Mouse (Mus musculus) thymus, postnatal 4 days (tissue): ENCODE measurements around the gene Ell.

Experiments
- DNase-seq: peaks from one replicate; pipeline ENCODE4 v3.0.0; 2021

Gene Ell

GRCm38 (mm10) chr8:70600473-70601270, 61.4 kb downstream of the Ell start:
- DNase-seq, result no peak

DNA sequence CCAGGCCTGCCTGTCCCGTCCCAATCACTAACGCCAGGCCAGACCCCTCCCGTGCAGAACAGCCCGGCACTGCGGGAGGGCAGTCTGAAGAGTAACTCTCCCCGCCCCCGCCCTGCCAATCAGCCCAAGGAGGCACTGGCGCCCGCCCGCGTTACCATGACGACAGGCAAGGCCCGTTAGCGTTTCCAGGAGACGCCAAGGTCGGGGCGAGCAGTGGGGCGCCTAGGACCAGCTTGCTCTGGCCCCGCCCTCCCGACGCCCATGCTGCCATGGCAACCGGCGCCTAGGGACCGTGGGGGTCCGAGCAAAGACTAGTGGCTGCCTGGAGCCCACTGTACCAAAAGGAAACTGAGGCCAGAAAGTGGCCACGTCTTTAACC, 62.0 kb downstream of the Ell start:
- DNase-seq, result peak; percentile 83

GRCm38 (mm10) chr8:70602139-70602811, 63.0 kb downstream of the Ell start:
- DNase-seq, result no peak

DNA sequence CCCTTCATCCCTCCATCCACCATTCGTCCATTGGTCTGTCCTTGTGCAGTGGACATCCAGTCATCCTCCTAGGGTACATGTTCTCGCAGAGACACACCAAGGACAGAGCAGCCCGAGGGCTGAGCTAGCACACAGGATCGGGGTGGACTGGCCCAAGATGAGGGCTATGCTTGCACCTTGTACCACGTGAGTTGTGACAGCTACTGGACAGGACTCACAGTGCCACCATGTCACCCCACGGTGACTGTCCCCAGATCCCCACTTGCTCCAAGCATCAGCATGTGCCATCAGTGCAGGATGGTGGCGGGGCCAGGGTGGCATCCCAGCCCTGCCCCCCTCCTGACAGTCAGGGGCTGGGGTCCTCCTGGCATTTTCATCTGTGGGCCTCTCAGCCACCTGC, 65.3 kb downstream of the Ell start:
- no peak for DNase-seq

- DNase-seq, result peak; percentile 27
These were observed 66.9 kb downstream of the Ell start for GRCm38 (mm10) chr8:70605871-70606779.

GRCm38 (mm10) chr8:70606780-70607602, 67.7 kb downstream of the Ell start:
- peak; percentile 31 for DNase-seq

DNA sequence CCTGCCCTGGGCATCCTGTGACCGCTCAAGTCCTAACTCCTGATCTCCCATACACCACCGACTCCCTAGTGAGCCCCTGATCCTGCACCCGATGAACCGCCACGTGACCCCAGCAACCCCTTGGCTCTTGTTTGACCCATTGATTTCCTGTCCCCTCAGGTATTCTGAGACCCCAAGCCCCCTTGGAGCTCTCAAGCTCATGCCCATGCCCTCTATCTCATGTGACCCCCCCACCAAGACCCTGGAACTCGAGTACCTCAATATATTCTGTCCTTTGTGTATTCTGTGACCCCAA, 68.3 kb downstream of the Ell start:
- no peak for DNase-seq

DNA sequence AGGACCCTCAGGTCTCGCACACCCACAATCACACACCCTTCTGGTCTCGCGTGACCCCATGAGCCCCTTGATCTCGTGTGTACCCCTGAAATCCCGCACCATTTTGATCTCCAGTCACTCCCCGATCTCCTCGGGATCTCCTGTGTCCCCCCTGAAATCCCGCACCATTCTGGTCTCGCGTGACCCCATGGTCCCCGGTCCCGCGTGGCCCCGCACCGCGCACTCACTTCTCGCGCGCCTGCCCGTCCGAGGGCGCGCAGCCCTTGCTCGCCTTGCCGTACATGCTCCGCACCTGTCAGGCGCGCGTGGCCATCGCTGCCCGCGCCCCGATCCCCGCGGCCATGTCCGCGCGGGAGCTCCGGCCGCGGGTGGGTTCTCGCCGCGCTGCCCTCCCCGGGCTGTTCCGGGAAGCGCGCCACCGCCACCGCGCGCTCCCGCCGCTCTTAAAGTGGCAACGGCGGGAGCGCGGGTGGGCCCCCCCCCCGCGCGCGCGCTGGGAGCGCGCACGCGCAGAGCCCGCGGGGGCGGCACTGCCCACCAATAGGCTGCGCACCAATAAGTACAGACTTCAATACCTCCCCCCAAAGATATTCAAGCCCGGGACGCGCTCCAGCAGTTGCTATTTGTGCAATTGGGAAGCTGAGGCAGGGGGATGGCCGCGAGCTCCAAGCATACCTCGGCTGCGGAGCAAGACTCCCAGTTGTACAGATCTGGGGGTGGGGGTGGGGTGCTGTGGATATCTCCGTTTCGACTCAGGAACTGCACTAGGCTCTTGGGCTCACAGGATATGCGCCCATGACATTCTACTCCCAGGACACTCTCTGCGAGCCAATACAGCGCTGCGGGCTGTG, 68.9 kb downstream of the Ell start:
- peak; percentile 78 for DNase-seq

DNA sequence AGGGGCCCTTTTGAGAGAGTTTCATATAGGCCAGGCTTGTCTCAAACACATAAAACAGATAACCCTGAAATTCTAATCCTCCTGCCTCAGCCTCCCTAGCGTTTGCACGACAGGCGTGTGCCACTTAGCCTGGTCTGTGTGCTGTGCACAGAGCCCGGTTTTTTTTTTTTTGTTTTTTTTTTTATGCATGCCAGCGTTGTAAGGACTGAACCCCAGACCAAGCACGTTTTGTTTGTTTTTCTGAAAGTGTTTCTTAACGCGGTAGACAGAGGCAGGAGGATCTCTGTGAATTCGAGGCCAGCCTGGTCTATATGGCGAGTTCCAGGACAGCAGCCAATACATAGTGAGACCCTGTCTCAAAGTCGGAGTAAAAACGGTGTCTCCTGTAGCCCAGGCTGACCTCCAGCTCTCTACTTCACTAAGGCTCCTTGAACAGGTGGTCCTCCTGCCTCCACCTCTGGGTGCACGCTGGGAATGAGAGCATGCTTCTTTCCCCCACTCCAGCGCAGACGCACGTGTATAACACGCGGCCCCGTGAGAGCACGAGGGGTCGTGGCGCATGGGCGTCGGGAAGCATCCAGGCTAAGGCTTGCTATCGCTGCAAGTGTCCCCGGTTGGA, 69.6 kb downstream of the Ell start, which contains the start of gene Ssbp4:
Gene Ssbp4, minus strand, starts transcription at position 124 of the 619 bp plus-strand sequence.
- DNase-seq, result no peak

DNA sequence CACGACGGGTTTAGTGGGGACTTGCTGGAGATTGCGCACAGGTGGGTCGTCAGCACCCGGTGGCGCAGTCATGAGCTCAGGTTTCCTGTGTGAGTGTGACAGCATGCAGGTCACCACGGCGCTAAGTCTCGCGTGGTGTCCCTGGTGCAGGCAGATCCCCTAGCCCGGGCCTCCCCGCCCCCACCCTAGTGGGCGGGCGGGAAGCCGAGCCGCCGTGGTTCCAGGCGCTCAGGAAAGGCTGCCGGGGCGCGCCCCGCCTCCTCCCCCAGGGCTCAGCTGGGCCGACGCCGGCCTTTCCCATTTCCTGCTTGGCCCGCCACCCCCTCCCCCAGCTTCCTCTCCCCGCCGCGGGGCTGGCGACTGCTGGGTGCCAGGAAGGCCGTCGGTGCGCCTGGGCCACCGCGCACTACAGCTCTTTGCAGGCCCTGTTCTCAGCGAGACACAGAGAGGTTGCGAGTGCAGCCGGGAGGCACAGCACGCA, 70.2 kb downstream of the Ell start:
- peak; percentile 87 for DNase-seq

DNA sequence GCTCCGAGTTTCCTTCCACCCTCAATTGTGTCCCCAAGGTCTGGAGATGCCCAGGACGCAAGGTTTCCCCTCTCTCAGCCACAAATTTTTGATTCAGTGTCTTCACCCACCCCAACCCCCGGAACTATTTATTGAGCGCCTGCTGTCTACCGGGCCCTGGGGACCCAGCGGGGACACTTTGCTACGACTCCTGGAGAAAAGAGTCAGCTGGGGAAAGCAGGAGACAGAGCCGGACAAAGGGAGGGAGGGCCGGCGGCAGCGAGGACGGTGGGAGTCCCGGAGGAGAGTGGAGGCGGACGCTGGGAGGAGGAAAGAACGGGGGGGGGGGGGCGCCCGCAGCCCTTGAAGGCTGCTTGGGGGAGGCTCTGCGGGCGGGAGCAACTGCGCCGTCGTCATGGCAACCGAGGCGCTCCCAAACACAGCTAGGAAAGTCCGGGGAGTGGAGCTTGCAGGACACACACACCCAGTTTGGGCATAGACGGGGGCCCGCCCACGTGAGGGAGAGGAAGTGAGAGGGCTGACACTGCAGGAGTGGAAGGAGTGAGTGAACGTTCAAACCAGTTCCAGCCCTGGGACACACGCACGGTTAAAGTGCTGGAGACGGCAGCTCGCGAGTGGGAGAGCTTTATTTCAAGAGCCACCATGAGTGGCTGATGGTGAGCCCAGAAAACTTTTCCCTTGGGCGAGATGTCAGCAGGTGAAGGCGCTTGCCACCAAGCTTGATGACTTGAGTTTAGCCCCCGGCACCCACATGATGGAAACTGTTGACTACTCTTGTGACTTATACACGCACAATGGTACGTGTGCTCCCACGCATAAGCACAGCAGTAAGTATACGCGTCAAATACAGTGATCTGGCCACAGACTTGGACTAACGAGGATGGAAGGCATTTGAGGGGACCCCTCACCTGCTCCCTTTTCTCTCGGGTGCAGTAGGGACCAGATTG, 70.9 kb downstream of the Ell start:
- DNase-seq, result peak; percentile 85

DNA sequence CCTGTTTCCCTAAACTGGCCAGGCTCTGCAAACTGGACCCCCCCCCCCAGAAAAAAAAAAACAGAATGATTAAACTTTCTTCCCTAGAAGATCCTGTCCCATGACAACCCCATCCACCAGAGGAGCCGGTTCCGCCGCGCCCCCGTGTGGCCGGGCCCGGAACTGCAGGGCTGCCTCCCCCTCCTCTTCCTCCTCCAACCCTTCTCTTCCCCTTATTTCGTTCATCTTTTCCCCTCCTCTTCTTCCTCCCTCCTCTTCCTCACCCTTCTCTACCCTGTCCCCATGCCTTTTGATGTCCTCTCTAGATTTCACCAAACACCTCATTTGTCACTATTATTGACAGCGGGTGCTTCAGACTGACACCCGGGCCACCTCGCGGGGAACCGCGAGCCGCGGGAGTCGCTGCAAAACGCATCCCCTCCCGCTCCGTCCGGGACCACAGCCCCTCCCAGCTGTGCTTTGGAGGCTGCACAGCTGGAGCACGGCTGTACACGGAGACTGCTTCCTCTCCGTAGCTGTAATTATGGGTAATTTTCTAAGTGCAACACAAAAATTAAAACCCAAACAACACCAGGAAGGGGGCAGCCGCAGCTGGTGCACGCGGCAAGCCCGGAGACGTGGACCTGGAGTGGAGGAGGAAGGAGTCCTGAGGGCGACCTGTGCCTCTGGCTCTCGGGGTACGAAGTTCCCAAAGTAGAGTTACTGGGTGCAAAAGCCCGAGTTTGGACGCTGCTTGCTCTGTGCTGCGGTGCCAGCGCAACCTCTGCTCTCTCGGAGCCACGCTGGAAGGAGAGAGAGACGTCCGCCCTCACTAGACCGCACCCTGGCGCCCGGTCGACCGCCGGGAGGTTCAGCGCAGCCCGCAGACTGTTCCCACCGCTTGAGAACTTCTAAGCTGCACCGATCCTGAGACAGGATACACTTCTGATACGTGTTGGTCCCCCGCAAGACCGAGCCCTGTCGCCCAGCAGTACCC, 71.8 kb downstream of the Ell start:
- peak; percentile 95 for DNase-seq

DNA sequence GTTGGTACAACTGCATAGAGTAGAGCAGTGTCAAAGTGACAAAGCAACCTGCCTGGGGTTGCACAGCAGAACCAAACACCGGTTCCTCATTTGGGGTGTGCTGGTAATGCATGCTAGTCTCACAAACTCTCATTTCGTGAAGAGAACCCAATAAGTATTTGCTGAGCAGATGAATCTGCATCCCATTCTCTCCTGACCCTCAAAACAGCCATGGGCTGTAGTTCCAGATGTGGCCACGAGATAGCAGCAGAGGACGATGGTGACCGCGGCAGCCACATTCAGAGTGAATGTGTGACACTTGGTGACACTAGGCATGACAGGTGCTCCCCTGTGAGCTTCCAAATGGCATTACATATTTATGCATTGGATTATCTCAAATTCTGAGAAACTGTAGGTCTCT, 72.6 kb downstream of the Ell start:
- DNase-seq, result peak; percentile 95

- no peak for DNase-seq
These were observed 74.5 kb downstream of the Ell start for GRCm38 (mm10) chr8:70613763-70614162.

DNA sequence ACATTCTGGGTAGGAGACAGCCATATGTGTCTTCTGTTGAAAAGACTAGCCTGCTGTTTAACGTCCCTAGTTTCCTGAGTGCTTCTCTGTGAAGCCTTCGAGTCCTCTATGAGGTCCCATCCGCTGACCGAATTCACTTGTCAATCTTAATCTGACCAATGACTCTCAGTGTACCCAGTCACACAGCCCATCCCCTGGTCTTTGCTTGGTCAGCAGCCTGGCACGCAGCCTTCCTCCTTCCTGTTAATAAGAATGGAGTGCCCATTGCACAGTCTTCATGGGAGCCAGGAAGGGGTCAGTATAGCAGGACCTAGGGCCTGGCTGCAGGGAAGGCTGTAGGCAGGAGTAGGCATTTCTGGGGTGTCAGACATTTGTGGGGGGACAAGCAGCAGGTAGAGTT, 75.2 kb downstream of the Ell start:
- no peak for DNase-seq

GRCm38 (mm10) chr8:70615281-70615680, 76.0 kb downstream of the Ell start:
- DNase-seq, result peak; percentile 10

- peak; percentile 10 for DNase-seq
These were observed 76.6 kb downstream of the Ell start, which contains the start of gene Lrrc25 for GRCm38 (mm10) chr8:70615894-70616293. TSS of gene Lrrc25 (plus strand) at chr8:70616155.

DNA sequence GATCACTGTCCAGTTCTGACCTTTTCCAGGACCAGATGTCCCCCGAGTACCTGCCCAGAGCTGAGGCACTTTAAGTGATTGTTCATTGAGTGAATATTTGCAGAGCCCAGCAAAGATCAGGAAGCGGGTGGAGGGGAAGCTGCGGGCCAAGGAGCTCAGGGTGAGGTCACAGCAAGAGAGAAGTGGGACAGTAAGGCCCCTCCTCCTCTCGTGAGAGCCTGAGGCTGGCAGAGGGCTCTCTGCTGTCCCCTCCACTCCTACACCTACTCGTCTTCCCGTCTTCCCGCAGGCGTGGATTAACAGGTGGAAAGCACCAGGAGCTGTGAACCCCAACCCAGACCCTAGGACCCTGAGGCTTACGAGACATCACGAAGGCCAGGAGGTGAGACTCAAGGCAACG, 77.4 kb downstream of the Ell start:
- peak; percentile 28 for DNase-seq
